In genomic region chr17:26602371-26602885, GRCm38 (mm10) we compare ENCODE assay signal across 8 mouse cellular contexts. TPM values are rescaled to one million over a fixed set of nuclear protein-coding genes. Genes with fewer than 3 reads are reported as not detected.
DNase-seq lines count a peak whose midpoint lies in the region; ATAC-seq and TF ChIP-seq lines count a peak whose summit lies in the region.

No protein-coding gene starts in this region.

- H3K4me1 ChIP-seq in brown adipose tissue, adult 24 weeks (ENCODE audit: control insufficient read depth, insufficient read depth, insufficient read length, low read length), result peaks cover 64% of the 10 kb centered on the region
- H3K4me1 ChIP-seq in heart, embryonic 11.5 days (ENCODE audit: control insufficient read depth, insufficient read depth, low read length), result peaks cover 28% of the 10 kb centered on the region
- H3K4me1 ChIP-seq in kidney, embryonic 16.5 days (ENCODE audit: insufficient read depth, low read length), result peaks cover 38% of the 10 kb centered on the region
- peaks cover 19% of the 10 kb centered on the region for H3K4me1 ChIP-seq in midbrain, embryonic 12.5 days

- H3K9ac ChIP-seq in heart, embryonic 11.5 days (ENCODE audit: low read depth, low read length), result 0 out of 2 replicates have a peak overlapping the region, but pooled peaks have one; percentile 43
- H3K9ac ChIP-seq in kidney, embryonic 16.5 days (replicated peaks; ENCODE audit: low read length), result peak overlapping the region; percentile 25; the same call in 1 of the 2 replicates
- 0 out of 2 replicates have a peak overlapping the region, but pooled peaks have one; percentile 16 for H3K9ac ChIP-seq in midbrain, embryonic 12.5 days (replicated peaks)

- 70% methylated on average over 12 of the region's 12 CpGs for WGBS in heart, embryonic 11.5 days (ENCODE audit: insufficient replicate concordance)
- 37% methylated on average over 12 of the region's 12 CpGs for WGBS in kidney, embryonic 16.5 days
- 73% methylated on average over 12 of the region's 12 CpGs for WGBS in midbrain, embryonic 12.5 days

- H3K27me3 ChIP-seq in heart, embryonic 11.5 days (ENCODE audit: control insufficient read depth, insufficient read depth, low read length), result no peaks in the 10 kb centered on the region
- no peaks in the 10 kb centered on the region for H3K27me3 ChIP-seq in kidney, embryonic 16.5 days (ENCODE audit: insufficient read depth, low read length)
- H3K27me3 ChIP-seq in midbrain, embryonic 12.5 days, result no peaks in the 10 kb centered on the region

- H3K9me3 ChIP-seq in heart, embryonic 11.5 days (replicated peaks; ENCODE audit: control insufficient read depth, low read length), result no peaks in the 10 kb centered on the region
- H3K9me3 ChIP-seq in kidney, embryonic 16.5 days (ENCODE audit: low read length), result no peaks in the 10 kb centered on the region
- no peaks in the 10 kb centered on the region for H3K9me3 ChIP-seq in midbrain, embryonic 12.5 days

- H3K36me3 ChIP-seq in heart, embryonic 11.5 days (ENCODE audit: control insufficient read depth, insufficient read depth, low read length), result no peaks in the 10 kb centered on the region
- no peaks in the 10 kb centered on the region; the same call in 1 of the 2 replicates for H3K36me3 ChIP-seq in kidney, embryonic 16.5 days (ENCODE audit: insufficient read depth, low read length)
- peaks cover 7% of the 10 kb centered on the region for H3K36me3 ChIP-seq in midbrain, embryonic 12.5 days

- no peak overlapping the region for H3K4me3 ChIP-seq in layer of hippocampus, adult 2 months
- H3K4me3 ChIP-seq in brown adipose tissue, adult 24 weeks (ENCODE audit: insufficient read depth, low read depth, low read length), result no peak overlapping the region
- H3K4me3 ChIP-seq in heart, embryonic 11.5 days (ENCODE audit: low read depth, low read length), result no peak overlapping the region
- H3K4me3 ChIP-seq in kidney, embryonic 16.5 days (ENCODE audit: low read length), result no peak overlapping the region
- no peak overlapping the region for H3K4me3 ChIP-seq in midbrain, embryonic 12.5 days

- no peak for TF ChIP-seq CTCF in layer of hippocampus, adult 2 months (conservative IDR thresholded peaks at IDR 0.05)

- ATAC-seq in heart, embryonic 11.5 days (replicated peaks; ENCODE audit: insufficient number of reproducible peaks, low FRiP score, low TSS enrichment), result no peak
- peak; percentile 74; the same call in 1 of the 2 replicates for ATAC-seq in kidney, embryonic 16.5 days (ENCODE audit: low FRiP score, low TSS enrichment)
- ATAC-seq in midbrain, embryonic 12.5 days (ENCODE audit: low FRiP score, low read depth), result no peak

- H3K27ac ChIP-seq in layer of hippocampus, adult 2 months, result peak overlapping the region; percentile 74
- H3K27ac ChIP-seq in brown adipose tissue, adult 24 weeks (replicated peaks; ENCODE audit: low read depth, low read length), result peak overlapping the region; percentile 98
- H3K27ac ChIP-seq in heart, embryonic 11.5 days (ENCODE audit: low read depth, low read length), result peak overlapping the region; percentile 67
- H3K27ac ChIP-seq in kidney, embryonic 16.5 days (ENCODE audit: low read length), result peak overlapping the region; percentile 34
- peak overlapping the region; percentile 17; the same call in 1 of the 2 replicates for H3K27ac ChIP-seq in midbrain, embryonic 12.5 days (replicated peaks)

- no peak overlapping the region for H3K4me2 ChIP-seq in heart, embryonic 11.5 days
- H3K4me2 ChIP-seq in kidney, embryonic 16.5 days (replicated peaks; ENCODE audit: low read depth, low read length), result no peak overlapping the region
- H3K4me2 ChIP-seq in midbrain, embryonic 12.5 days (replicated peaks), result no peak overlapping the region

- no peak for DNase-seq in layer of hippocampus, adult 2 months (ENCODE audit: low spot score in 2 of 2)
- DNase-seq in layer of hippocampus, adult 8-10 months (ENCODE audit: low spot score in 2 of 2), result no peak
- DNase-seq in ovary, postnatal 14 days (ENCODE audit: low spot score), result no peak
- DNase-seq in ovary, postnatal 36 days (ENCODE audit: low spot score), result no peak

RNA-seq across cellular contexts. Expression of gene Dusp1, which starts 40.5 kb away (rescaled TPM):
- total RNA-seq in layer of hippocampus, adult 2 months (2021), result 10 to 100 TPM; 14.9 to 20.9 TPM
- 10 to 100 TPM; 13.6 to 22.6 (median 20.6) TPM for total RNA-seq in layer of hippocampus, adult 8-10 months (2022)
- 44.4 and 326 TPM in 2 replicates for polyA plus RNA-seq in brown adipose tissue, adult 24 weeks (2012; ENCODE audit: insufficient read depth, insufficient read length, missing spikeins)
- polyA plus RNA-seq in heart, embryonic 11.5 days (2014; fragmentation: Nextera tagmentation; extraction: Ambion mirVana), result 30.0 and 33.9 TPM in 2 replicates
- polyA plus RNA-seq in kidney, embryonic 16.5 days (2015; fragmentation: Nextera tagmentation; extraction: Ambion mirVana), result 26.8 and 28.3 TPM in 2 replicates
- 35.4 and 37.5 TPM in 2 replicates for polyA plus RNA-seq in midbrain, embryonic 12.5 days (2016; fragmentation: Nextera tagmentation; extraction: Ambion mirVana)

RNA-seq across cellular contexts. Expression of gene Ergic1, which starts 41.1 kb away (rescaled TPM):
- 100 to 1,000 TPM; 121 to 124 TPM for total RNA-seq in layer of hippocampus, adult 2 months (2021)
- total RNA-seq in layer of hippocampus, adult 8-10 months (2022), result 100 to 1,000 TPM; 118 to 152 (median 136) TPM
- 124 and 179 TPM in 2 replicates for polyA plus RNA-seq in brown adipose tissue, adult 24 weeks (2012; ENCODE audit: insufficient read depth, insufficient read length, missing spikeins)
- 147 TPM in 2 replicates for polyA plus RNA-seq in heart, embryonic 11.5 days (2014; fragmentation: Nextera tagmentation; extraction: Ambion mirVana)
- 131 and 141 TPM in 2 replicates for polyA plus RNA-seq in kidney, embryonic 16.5 days (2015; fragmentation: Nextera tagmentation; extraction: Ambion mirVana)
- 89.6 and 92.4 TPM in 2 replicates for polyA plus RNA-seq in midbrain, embryonic 12.5 days (2016; fragmentation: Nextera tagmentation; extraction: Ambion mirVana)

Comparison
In these comparisons a context has a peak if more than half of its experiments do, and no peak if none do; other contexts are left out.
1. H3K27ac ChIP-seq: peak in every context shown above with its lines; median percentile 98 in brown adipose tissue, adult 24 weeks; 74 in layer of hippocampus, adult 2 months; 67 in heart, embryonic 11.5 days; 34 in kidney, embryonic 16.5 days; 17 in midbrain, embryonic 12.5 days.